9 mouse cellular contexts compared by ENCODE assay signal in the genomic region with DNA sequence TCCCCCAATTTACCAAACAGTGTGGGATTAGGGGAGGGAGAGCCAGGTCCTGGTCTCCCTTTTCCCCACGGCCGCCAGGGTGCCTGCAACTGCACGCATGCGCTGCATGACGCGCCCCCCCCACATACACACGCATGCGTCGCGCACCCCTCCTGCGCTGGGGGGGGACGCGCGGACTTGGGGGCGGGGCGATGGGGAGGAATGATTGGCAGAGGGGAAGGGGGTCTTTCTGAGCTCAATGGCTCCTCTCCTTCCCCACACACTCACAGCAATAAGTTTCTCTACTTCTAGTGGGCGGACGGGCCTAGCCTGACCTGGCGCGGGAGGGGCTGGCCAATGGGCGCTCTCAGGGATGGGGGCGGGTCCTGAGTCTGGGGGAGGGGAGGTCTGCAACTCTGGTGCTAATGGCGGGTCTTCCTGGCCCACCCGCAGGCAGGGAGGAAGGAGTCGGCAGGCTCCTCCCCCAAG. TPM values are rescaled to one million over a fixed set of nuclear protein-coding genes. Genes with fewer than 3 reads are reported as not detected.
DNase-seq lines count a peak whose midpoint lies in the region; ATAC-seq and TF ChIP-seq lines count a peak whose summit lies in the region.
"Had no signal": no experiment of that assay in that cellular context is flagged by ENCODE, and none has a peak within 500 bp of the region (broad histone marks: within the 10 kb centered on the region; RNA-seq: fewer than 3 reads in every experiment).

No protein-coding gene starts in this region.

- no peaks in the 10 kb centered on the region for H3K36me3 ChIP-seq in heart, embryonic 12.5 days
- H3K36me3 ChIP-seq in forebrain, embryonic 10.5 days (replicated peaks), result no peaks in the 10 kb centered on the region
- H3K36me3 ChIP-seq in myocyte (ENCODE audit: control insufficient read depth, insufficient read depth), result no peaks in the 10 kb centered on the region

- H3ac ChIP-seq in myocyte (ENCODE audit: control insufficient read depth, insufficient read length), result no peak overlapping the region

- peaks cover 6% of the 10 kb centered on the region; the same call in 1 of the 2 replicates for H3K4me1 ChIP-seq in heart, embryonic 12.5 days (replicated peaks)
- H3K4me1 ChIP-seq in forebrain, embryonic 10.5 days, result peaks cover 62% of the 10 kb centered on the region

- ATAC-seq in heart, embryonic 12.5 days (ENCODE audit: insufficient number of reproducible peaks, low FRiP score), result 0 out of 2 replicates have a peak, but pooled peaks have one; percentile 19
- ATAC-seq: Patski had no signal

- no peaks in the 10 kb centered on the region for H3K79me2 ChIP-seq in myocyte (ENCODE audit: control insufficient read depth, insufficient read depth)

- peaks cover 96% of the 10 kb centered on the region for H3K27me3 ChIP-seq in heart, embryonic 12.5 days (replicated peaks)
- H3K27me3 ChIP-seq in forebrain, embryonic 10.5 days (ENCODE audit: poor library complexity, severe bottlenecking), result peaks cover 95% of the 10 kb centered on the region
- H3K27me3 ChIP-seq in myocyte (ENCODE audit: control insufficient read depth, insufficient read depth, insufficient read length), result peaks cover 78% of the 10 kb centered on the region

- H3K9me3 ChIP-seq in heart, embryonic 12.5 days (replicated peaks), result no peaks in the 10 kb centered on the region
- no peaks in the 10 kb centered on the region for H3K9me3 ChIP-seq in forebrain, embryonic 10.5 days

- peak overlapping the region; percentile 64 for H3K4me2 ChIP-seq in heart, embryonic 12.5 days
- peak overlapping the region; percentile 52 for H3K4me2 ChIP-seq in myocyte (ENCODE audit: low read depth)

- no peak for DNase-seq in heart, adult 9 months (ENCODE audit: low spot score in 2 of 2)
- DNase-seq in Muller cell, postnatal 12 days (ENCODE audit: inconsistent ontology term), result peak; percentile 81
- DNase-seq in forebrain, embryonic 10.5 days (ENCODE audit: extremely low spot score, low spot score), result peak; percentile 88
- DNase-seq in layer of hippocampus, postnatal 25 days (ENCODE audit: extremely low spot score in 1 of 2, low spot score in 1 of 2), result peak; percentile 46 to 65
- no peak for DNase-seq in urinary bladder, postnatal 25 days (ENCODE audit: low spot score)
- DNase-seq in T-cell, adult 2 months (ENCODE audit: low spot score), result no peak

- peak overlapping the region; percentile 33 for H3K4me3 ChIP-seq in heart, embryonic 12.5 days
- peak overlapping the region; percentile 51 for H3K4me3 ChIP-seq in forebrain, embryonic 10.5 days
- no peak overlapping the region for H3K4me3 ChIP-seq in myocyte

- peak overlapping the region; percentile 29; the same call in 1 of the 2 replicates for H3K9ac ChIP-seq in heart, embryonic 12.5 days

- no peak overlapping the region for H3K27ac ChIP-seq in heart, embryonic 12.5 days (ENCODE audit: poor library complexity, severe bottlenecking)
- H3K27ac ChIP-seq in forebrain, embryonic 10.5 days, result peak overlapping the region; percentile 84

- no peak for TF ChIP-seq POLR2A in myocyte (IDR thresholded peaks at IDR 0.05; ENCODE audit: insufficient read length, low read depth)

- WGBS in heart, embryonic 12.5 days, result under 1% methylated on average over 24 of the region's 25 CpGs
- under 1% methylated on average over 25 of the region's 25 CpGs for whole genome bisulfite sequencing in forebrain, embryonic 10.5 days

TF ChIP-seq in myocyte, 11 proteins besides CTCF, POLR2A, EP300 and RAD21:
- TF ChIP-seq USF1 (IDR thresholded peaks at IDR 0.05; ENCODE audit: low read depth), result no peak
- TF ChIP-seq MYOD1 (IDR thresholded peaks at IDR 0.05; ENCODE audit: control insufficient read depth in 1 of 3, insufficient read length in 2 of 3, low read depth in 2 of 3), result no peak
- TF ChIP-seq E2F4 (IDR thresholded peaks at IDR 0.05; ENCODE audit: insufficient read depth), result no peak
- no peak for TF ChIP-seq POLR2AphosphoS2 (IDR thresholded peaks at IDR 0.05; ENCODE audit: insufficient read length, low read depth)
- TF ChIP-seq SRF (IDR thresholded peaks at IDR 0.05; ENCODE audit: control insufficient read depth, insufficient read length, low read depth), result no peak

RNA-seq across cellular contexts. Expression of a gene that starts 13.7 kb away (rescaled TPM):
- polyA plus RNA-seq in heart, embryonic 12.5 days (2016; fragmentation: Nextera tagmentation; extraction: Ambion mirVana), result 0.15 and 0.17 TPM in 2 replicates
- 0.80 and 0.84 TPM in 2 replicates for polyA plus RNA-seq in forebrain, embryonic 10.5 days (2016; fragmentation: Nextera tagmentation; extraction: Ambion mirVana)
- 100 to 1,000 TPM; 167 to 190 TPM for total RNA-seq in layer of hippocampus, postnatal 25 days (2021)
- polyA plus RNA-seq in myocyte (2012; fragmentation: generic; extraction: Trizol), result 0.92 TPM

RNA-seq across cellular contexts. Expression of a gene that starts 32.0 kb away (rescaled TPM):
- 0.12 TPM in 1 of 2 replicates, not detected in the other for polyA plus RNA-seq in heart, embryonic 12.5 days (2016; fragmentation: Nextera tagmentation; extraction: Ambion mirVana)
- 0.29 and 0.48 TPM in 2 replicates for polyA plus RNA-seq in forebrain, embryonic 10.5 days (2016; fragmentation: Nextera tagmentation; extraction: Ambion mirVana)
- not detected for total RNA-seq in layer of hippocampus, postnatal 25 days (2021)
- not detected for polyA plus RNA-seq in myocyte (2012; fragmentation: generic; extraction: Trizol)

RNA-seq across cellular contexts. Expression of a gene that starts 50.4 kb away (rescaled TPM):
- 54.7 and 55.3 TPM in 2 replicates for polyA plus RNA-seq in heart, embryonic 12.5 days (2016; fragmentation: Nextera tagmentation; extraction: Ambion mirVana)
- polyA plus RNA-seq in forebrain, embryonic 10.5 days (2016; fragmentation: Nextera tagmentation; extraction: Ambion mirVana), result 74.6 and 76.2 TPM in 2 replicates
- total RNA-seq in layer of hippocampus, postnatal 25 days (2021), result 10 to 100 TPM; 60.6 to 66.3 TPM
- polyA plus RNA-seq in myocyte (2012; fragmentation: generic; extraction: Trizol), result 94.7 TPM

RNA-seq across cellular contexts. Expression of a gene that starts 55.5 kb away (rescaled TPM):
- polyA plus RNA-seq in heart, embryonic 12.5 days (2016; fragmentation: Nextera tagmentation; extraction: Ambion mirVana), result 63.1 and 68.1 TPM in 2 replicates
- polyA plus RNA-seq in forebrain, embryonic 10.5 days (2016; fragmentation: Nextera tagmentation; extraction: Ambion mirVana), result 190 and 195 TPM in 2 replicates
- 1 to 10 TPM; 7.3 to 8.9 TPM for total RNA-seq in layer of hippocampus, postnatal 25 days (2021)
- 23.9 TPM for polyA plus RNA-seq in myocyte (2012; fragmentation: generic; extraction: Trizol)

Comparison
In these comparisons a context has a peak if more than half of its experiments do, and no peak if none do; other contexts are left out.
1. DNase-seq: peak in Muller cell, postnatal 12 days (single experiment), forebrain, embryonic 10.5 days (single experiment) and layer of hippocampus, postnatal 25 days (2 of 2); none in heart, adult 9 months (0 of 2), urinary bladder, postnatal 25 days (single experiment) and T-cell, adult 2 months (single experiment).